Mouse (Mus musculus) mature B cell (primary cell): Measurements from ENCODE around the gene Palld.

Experiments used
- in situ Hi-C: fragments of 300-500 bp; cut with MboI; formaldehyde crosslinking; loops from 2 replicates; pipeline ENCODE4 v1.14.3; 2019

The Palld gene

DNA sequence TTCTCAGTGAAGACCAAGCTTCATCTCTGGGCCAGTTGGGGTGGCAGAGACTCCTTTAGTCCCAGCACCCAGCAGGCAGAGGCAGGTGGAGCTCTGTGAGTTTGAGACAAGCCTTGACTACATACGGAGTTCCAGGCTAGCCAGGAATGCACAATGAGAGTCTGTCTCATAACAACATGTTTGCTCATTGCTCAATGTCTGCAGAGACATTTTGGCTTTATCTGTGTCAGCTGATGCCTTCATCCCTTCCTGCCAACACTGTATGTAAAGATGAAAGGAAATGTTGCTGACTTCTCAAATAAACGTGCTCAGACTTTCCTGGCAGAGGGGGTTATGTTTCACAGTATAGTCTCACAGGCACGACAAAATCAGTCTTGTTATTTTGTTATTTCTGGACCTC lies 401.6 kb downstream of the Palld start:
- in situ Hi-C loops, result no loop called here

DNA sequence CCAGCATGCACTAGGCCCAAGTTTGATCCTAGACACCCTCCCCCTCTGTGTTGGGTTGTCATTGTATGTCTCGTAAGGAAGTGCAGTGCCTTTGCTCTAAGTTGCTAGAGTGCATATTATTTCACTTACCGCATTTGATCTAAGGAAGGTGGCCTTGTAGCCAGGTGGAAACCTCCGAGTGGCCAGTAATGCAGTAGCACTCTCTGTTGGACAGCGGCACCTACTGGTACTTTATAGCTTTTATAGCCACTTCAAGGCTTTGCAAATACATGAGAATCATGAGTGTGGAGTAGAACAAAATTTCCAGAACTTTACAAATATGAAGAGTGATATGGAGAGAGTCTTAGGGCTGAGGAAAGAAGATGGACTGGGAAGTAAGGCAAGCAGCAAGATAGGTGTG lies 403.5 kb downstream of the Palld start:
- in situ Hi-C loops, result no loop called here

DNA sequence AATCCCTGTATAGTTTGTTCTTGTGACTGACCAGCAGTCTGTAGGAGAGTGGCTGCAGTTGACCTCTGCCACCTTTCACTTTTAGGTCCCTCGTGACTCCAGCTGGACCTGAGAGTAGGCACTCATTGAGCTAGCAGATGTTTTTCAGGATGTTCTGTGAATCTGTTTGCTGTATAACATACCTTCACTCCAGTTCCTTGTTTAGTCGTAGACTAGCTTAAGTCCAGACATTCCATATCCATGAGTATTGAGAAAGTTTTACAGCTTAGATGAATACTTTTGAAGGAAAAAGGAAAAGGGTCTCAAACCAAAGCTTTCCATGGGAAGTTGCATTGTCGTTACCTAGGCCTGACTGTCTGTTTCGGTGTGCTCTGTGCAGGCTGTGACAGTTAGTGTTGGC lies 405.4 kb downstream of the Palld start:
- in situ Hi-C loops, result no loop called here

DNA sequence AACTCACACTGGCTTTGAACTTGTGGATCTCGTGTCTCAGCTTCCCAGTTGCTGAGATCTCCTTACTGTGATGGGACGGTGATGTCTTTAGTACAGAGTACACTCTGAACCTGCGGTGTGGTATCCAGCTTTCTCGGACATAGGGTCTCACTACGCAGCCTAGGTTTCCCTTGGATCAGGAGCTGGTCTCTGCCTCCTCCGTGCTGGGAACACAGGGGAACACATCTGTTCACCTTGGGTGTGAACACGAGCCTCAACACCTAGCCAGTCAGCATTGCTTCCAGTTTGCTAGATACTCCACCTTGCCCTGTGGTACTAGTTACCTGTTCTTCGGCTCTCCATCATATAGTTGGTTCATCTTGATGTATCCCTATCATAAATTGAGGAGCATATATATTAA lies 413.9 kb downstream of the Palld start:
- in situ Hi-C loops, result no loop called here

DNA sequence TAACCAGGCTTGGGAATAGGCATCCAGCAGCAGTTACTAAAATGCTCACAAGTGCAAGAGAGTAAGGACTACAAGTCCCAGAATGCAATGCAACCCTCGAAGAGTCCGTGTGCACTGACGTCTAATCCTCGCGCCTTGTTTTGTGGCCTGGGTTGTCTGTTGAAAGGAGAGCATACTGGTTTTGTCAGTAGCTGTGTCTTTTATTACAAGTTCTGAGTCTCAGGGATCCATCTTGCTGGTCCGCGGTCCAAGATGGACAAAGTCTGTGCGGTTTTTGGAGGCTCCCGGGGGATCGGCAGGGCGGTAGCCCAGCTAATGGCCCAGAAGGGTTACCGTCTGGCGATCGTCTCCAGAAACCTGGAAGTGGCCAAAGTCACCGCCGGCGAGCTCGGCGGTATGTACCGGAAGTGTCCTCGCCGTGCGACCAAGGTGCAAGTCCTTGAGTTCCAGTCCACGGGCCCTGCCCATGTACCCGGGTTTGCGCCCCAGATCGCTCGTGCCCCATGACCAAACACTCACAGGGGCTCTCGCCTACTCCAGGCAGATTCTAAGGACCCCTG lies 414.8 kb downstream of the Palld start, which contains the start of gene Cbr4:
TSS of gene Cbr4 (plus strand) at position 138 of the 560 bp plus-strand sequence.
- in situ Hi-C loops, result no loop called here

DNA sequence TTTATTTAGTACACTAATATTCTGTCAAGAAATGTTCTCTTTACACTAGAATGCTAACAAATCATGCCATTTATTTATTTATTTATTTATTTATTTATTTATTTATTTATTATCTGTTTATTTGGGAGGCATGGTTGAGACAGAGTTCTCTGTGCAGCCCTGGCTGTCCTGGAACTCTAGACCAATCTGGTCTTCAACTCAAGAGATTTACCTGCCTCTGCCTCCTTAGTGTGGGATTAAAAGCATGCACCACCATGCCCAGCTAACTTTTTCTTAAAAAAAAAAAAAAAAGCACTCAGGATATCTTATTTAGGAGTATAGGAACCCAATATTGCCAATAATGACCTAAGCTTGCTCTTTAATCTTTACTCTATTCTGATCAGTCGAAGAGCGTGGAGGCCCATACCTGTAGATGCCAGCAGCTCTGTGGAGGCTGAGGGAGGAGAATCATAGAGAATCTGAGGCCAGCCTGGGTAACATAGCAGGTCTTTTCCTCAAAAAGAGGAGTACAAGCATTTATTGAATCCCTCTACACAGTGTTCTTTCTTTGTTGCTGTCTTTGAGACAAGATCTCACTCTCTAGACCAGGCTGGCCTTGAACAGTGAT lies 415.5 kb downstream of the Palld start:
- in situ Hi-C loops, result no loop called here

DNA sequence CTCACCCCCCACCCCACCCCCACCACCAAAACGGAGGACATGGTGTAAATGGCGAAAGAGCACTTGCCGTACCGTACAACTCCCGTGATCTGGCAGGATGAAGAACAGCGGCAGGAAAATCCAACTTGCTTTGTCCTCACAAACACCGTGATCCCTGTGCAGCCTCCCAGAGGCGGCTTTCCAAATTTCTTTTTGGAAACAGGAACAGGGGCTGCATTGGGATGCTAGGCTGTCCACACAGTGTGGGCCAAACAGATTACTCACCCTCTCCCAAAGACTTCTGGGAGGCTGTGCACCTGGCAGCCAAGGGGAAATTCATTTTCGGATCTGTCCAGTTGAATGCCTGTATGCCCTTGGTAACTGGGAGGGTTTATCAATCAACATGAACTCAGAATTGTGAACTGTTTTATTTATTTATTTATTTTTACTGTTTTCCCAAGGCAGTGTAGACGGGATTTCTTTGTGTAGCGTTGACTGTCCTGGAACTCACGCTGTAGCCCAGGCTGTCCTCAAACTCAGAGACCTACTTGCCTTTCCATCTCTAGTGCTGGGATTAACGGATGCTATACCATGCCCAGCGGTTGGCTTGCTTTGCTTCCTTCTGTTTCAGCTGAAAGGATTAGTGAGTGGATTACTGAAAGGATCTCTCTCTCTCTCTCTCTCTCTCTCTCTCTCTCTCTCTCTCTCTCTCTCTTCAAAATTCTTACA lies 422.1 kb downstream of the Palld start:
- in situ Hi-C loops, result no loop called here

DNA sequence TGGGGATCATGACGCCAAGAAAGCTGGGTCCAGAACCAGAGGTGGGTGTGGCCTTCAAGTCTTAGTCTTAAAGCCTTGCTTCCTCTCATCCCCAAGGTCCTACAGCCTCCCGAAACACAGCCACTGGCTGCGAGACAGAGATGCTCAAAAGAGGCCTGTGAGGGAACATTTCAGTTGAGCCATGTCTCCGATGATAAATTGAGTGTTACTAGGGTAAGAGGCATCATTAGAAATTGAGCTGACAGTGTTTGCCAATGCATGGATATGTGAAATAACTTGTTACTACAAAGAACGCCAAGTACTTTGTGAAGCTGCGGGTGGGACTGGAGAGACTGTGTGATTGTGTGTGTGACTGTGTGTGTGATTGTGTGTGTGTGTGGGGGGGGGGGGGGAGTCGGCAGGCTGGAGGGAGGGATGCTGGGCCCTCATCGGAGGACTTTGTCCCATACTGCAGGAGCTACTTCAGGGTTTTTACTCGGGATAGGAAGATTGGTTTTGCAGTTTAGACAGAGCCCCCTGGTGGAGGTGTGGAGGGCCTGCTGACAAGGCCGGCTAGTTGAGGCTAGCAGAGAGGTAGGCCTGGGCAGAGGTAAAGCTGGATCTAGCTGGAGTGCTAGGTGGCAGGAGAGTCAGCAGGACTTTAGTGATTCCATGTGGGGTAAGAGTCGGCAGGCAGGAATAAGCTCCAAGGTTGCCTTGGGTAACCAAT lies 422.8 kb downstream of the Palld start:
- in situ Hi-C loops, result no loop called here

DNA sequence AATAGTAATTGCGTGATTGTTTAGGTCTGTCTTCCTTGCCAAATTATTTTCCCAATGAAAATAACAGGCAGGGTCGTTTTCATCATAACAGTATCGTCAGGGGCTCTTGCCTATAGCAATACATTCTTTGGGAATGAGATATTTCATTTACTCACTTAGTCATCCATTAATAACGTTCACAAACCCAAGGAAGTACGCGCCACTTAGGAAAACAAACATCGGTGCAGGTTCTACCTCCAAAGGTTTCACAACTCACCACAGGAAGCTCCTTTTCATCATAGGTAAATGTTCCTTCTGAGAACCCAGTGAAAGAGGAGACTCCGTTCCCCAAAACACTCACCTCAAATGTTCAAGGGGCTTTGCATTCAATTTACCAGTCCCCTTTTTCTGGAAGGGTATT lies 423.7 kb downstream of the Palld start:
- in situ Hi-C loops, result no loop called here

DNA sequence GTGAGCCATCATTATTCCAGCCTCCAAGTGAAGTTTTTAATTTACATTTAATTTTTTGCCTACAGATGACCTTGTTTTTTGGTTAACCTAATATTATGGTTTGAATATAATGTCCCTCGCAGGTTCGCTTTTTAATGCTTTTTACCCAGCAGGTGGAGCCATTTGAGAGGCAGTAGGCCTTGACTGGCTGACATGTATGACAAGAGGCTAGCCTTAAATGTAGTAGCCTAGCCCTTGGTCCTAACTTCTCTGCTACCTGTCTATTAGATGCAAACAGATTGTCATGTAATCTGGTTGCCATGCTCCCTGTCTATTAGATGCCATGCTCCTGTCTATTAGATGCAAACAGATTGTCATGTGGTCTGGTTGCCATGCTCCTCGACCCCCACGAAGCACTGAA lies 424.3 kb downstream of the Palld start:
- in situ Hi-C loops, result no loop called here

DNA sequence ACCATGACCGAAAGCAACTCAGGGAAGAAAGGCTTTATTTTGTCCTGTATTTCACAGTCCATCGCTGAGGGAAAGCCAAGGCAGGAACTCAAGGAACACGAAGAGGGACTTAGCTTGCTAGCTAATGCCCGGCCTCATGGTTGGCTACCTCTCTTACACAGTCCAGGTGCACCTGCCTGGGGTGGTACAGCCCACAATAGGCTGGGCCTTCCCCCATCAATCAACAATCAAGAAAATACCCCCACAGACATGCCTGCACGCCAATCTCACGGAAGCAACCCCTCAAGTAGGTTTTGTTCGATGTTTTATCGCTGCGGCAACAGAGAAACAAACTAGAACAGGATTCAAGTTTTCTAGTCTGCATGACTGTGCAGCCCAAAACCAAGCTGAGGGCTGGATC lies 426.3 kb downstream of the Palld start:
- in situ Hi-C loops, result no loop called here

DNA sequence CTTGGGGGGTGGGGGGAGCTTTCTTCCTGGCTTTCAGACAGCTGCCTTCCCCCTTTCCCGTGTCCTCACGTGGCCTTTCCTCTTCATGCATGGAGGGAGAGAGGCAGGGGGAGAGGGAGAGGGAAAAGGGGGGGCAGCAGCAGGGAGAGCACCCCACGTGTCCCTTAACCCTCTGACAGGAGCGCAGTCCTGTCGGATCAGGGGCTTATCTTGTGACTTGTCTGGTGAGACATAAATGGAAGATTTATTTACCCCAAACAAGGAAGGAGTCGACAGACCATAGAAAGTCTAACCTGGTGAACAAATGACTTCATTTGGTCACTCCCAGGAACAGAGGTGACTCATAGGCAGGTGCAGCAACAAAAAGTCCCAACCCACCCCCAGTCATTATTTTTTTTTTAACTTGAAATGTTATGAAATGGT lies 427.2 kb downstream of the Palld start:
- in situ Hi-C loops, result no loop called here

DNA sequence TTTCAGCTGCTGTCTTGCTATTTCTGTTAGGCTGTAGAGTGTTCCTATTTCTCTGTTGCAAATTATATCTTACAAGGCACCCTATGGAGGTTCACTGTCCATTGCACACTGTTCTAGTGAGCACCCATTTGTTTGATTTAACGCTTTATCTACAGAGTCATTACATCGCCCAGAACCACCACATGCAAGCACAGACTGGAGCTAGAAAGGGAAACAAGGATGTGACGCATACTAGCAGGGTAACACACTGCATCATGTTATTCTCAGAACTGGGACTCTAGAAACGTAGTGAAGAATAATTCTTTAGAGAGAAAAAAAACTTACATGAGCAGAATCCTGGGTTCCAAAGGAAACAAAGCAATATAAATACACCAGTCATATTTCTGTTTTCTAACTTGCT lies 432.3 kb downstream of the Palld start:
- in situ Hi-C loops, result no loop called here

DNA sequence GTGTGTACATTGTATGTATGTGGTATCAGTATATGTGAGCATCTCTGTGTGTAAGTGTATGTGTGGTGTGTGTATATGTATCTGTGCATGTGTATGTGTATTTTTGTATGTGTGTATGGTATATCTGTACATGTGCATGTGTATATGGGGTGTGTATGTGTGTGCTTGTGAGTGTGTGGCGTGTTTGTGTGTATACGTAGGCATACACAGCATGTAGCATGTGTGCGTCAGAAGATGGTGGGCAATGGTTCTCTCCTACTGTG lies 435.0 kb downstream of the Palld start:
- in situ Hi-C loops, result no loop called here

DNA sequence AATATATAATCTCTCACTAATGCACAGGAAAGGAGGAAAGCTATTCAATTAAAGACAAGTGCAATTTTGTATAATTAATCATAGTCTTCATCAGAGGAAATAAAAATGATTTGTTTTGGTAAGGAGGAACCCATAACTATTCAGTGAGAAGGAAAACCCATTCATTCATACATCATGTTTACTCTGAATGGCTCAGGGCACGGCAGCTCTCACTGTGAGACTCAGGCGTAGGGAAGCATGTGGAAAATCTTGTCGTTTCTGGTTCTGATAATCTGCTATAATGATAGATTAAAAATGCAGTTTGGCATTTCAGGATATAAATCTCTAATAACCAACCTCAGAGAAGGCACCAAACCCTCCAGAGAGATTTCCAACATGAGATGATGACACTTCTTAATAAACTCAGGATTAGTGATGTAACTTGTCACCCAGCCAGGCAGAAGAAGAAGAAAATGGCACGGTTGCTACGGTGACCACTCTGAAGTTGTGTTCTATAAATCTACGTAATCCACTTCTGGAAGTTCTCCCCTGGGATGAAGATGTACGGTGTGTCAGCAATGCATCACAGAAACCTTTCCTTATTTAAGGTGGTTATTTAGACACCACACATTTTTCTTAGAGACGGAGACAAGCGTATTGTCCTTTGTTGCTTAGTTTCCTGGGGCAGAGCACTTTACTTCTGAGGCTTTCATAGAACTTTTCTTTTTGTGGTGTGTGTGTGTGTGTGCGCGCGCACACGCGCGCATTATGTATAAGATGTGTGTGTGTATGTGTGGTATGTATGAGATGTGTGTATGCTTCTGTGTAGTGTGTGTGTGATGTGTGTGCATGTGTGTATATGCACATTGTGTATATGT lies 435.6 kb downstream of the Palld start:
- in situ Hi-C loops, result no loop called here

DNA sequence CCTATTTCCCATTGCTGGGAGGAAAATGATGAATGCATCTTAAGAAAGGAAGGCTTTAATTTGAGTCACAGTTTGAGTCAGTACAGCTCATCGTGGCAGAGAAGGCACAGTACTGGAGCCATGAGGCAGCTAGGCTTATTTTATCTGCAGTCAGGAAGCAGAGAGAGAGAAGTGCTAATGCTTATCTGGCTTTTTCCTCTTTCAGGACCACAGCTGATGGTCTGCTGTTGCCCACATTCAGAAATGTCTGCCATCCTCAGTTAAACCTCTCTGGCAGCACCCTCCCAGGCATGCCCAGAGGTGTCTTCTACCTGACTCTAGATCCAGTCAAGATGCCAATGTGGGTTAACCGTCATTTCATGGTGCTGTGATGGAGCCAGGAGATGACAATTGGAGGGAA lies 438.1 kb downstream of the Palld start:
- in situ Hi-C loops, result no loop called here

DNA sequence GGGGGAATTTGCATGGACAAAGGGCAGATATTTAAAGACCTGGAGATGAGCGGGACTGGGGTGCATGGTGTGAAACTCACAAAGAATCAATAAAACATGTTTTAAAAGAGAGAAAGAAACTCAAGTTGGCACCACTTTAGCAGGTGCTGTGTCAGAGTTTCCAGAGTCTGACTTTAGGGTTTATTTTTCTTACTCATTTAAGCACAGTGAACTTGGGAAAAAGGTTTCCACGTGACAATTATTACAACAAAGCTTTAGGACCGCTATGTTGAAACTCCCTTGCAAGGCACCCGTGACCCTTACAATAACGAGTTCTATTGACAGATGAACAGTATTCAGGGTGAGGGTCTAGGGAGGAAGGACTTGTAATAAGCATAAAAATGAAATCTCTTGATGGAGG lies 440.3 kb downstream of the Palld start:
- in situ Hi-C loops, result no loop called here
